Mouse (Mus musculus) hindbrain, postnatal 0 days (tissue): ENCODE measurements at regions not wholly inside any gene's neighbourhood (a gene's known extent, or its start where the extent isn't known, plus 50 kb on each side); places are given as distances from the start of the nearest gene placed in this dataset.

Experiments used
- ATAC-seq: fragments of 200-750 bp; cut with Nextera tagmentation; 2 replicates; pipeline ENCODE4 v1.8.0; 2017; ENCODE audit warnings: mild to moderate bottlenecking, moderate TSS enrichment, moderate library complexity
- DNase-seq: peaks from one replicate; pipeline ENCODE4 v3.0.0-alpha.2; 2015; ENCODE audit warnings: low spot score
- H3K27ac ChIP-seq: fragments of 300-500 bp; sonication (generic); 2 replicates; pipeline ENCODE4 v1.5.1; 2014; ENCODE audit warnings: mild to moderate bottlenecking
- H3K27me3 ChIP-seq: fragments of 300-500 bp; sonication (generic); 2 replicates; pipeline ENCODE4 v1.6.1; 2014; ENCODE audit warnings: low read length, mixed read lengths; ENCODE audit not compliant: insufficient read depth
- H3K36me3 ChIP-seq: fragments of 300-500 bp; sonication (generic); 2 replicates; pipeline ENCODE4 v1.6.1; 2014; ENCODE audit warnings: low read length, mixed read lengths; ENCODE audit not compliant: insufficient read depth
- H3K4me1 ChIP-seq: fragments of 300-500 bp; sonication (generic); 2 replicates; pipeline ENCODE4 v1.6.1; 2014; ENCODE audit warnings: antibody characterized with exemption, low read length, mixed read lengths; ENCODE audit not compliant: insufficient read depth
- H3K4me2 ChIP-seq: fragments of 300-500 bp; sonication (generic); 2 replicates; pipeline ENCODE4 v1.6.1; 2014; ENCODE audit warnings: low read depth, mild to moderate bottlenecking, low read length, moderate library complexity, mixed read lengths
- H3K4me3 ChIP-seq: fragments of 300-500 bp; sonication (generic); 2 replicates; pipeline ENCODE4 v1.5.1; 2014; ENCODE audit warnings: low read length
- H3K9ac ChIP-seq: fragments of 300-500 bp; sonication (generic); replicated peaks from 2 replicates; pipeline ENCODE4 v1.6.1; 2014; ENCODE audit warnings: mild to moderate bottlenecking, low read length, moderate library complexity, mixed read lengths
- H3K9me3 ChIP-seq: fragments of 300-500 bp; sonication (generic); 2 replicates; pipeline ENCODE4 v1.6.1; 2016; ENCODE audit warnings: low read length, mixed read lengths
- CTCF ChIP-seq: IDR thresholded peaks from 2 replicates; pipeline ENCODE4 v1.5.1; 2016; ENCODE audit warnings: antibody characterized with exemption, control low read depth, low read depth
- WGBS: fragments of 180-500 bp; shearing (Covaris S2); extraction: QIAGEN DNeasy Blood & Tissue Kit; methylation state at CpG from one replicate; pipeline ENCODE4 v1.1.7; 2014; 5-methylcytosine and 5-hydroxymethylcytosine counted together

DNA sequence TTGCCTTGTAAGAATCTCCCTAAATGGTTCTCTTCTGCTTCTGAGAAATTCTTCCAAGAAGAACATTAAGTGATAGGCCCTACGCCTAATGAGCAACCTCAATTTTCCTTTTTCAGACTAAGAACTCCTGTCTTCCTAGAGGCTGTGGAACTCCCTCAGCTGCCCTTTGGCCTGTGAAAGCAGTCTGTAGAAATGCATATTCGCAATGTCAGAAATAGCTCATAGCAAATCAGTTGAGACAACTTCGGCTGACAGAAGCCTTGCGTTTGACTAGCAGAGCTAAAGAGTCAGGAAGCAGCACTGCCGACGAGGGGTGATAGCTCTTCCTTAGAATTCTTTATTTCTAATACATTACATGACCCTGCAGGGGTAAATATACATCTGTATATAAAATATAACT lies 80.3 kb upstream of the Ednra start:
- DNase-seq (no peak), ATAC-seq (no peak)
- no peaks in the 10 kb centered on the region for H3K36me3 ChIP-seq
- no peak overlapping the region for H3K4me2 ChIP-seq
- no peak for TF ChIP-seq CTCF
- H3K4me1 ChIP-seq = no peaks in the 10 kb centered on the region
- no peaks in the 10 kb centered on the region for H3K27me3 ChIP-seq
- H3K4me3 ChIP-seq = no peak overlapping the region
- no peak overlapping the region for H3K9ac ChIP-seq
- no peaks in the 10 kb centered on the region for H3K9me3 ChIP-seq
- 87% methylated on average over 6 of the region's 6 CpGs for WGBS
- H3K27ac ChIP-seq = no peak overlapping the region

DNA sequence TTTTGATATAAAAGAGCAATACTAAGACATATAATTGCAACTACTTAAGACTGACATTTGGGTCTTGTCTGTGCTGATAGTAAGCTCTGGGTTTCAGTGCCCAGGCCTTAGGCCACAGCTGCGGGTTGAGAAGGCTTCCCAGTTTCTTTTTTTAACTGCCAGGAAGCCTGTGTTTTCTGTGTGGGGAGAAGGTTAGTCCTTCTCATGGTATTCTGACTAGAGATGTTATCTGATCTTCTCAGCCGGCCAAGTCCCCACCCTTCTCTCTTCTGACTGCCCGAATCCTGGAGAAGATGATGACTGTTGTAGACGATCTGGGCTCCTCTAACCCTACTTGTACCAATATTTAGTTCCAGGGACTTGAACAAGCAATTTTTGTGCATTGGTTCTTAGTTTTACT lies 80.7 kb upstream of the Ednra start:
- Histone ChIP-seq H3K4me1 (no peaks in the 10 kb centered on the region), H3K9me3 (no peaks in the 10 kb centered on the region), H3K36me3 (no peaks in the 10 kb centered on the region), H3K9ac (no peak overlapping the region), H3K27ac (no peak overlapping the region), H3K27me3 (no peaks in the 10 kb centered on the region), H3K4me2 (no peak overlapping the region), H3K4me3 (no peak overlapping the region)
- no peak for ATAC-seq
- no peak for DNase-seq
- no peak for TF ChIP-seq CTCF
- WGBS = 80% methylated on average over 4 of the region's 4 CpGs

DNA sequence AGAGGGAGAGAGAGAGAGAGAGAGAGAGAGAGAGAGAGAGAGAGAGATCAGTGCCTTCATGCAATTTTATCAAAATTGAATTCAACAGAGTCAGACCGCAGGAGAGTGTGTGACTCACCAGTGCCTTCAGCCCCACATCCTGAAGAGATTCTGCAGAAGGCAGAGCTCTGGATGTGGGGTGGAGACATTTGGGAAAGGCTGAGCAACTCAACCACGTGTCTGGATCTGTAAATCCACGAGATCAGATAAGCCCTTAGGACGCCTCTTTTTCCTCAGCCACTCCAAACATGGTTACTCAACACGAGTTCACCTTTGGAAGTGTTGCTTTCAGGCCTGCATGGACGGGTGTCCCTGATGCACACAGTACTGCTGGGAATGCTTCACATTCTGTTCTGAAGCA lies 81.4 kb upstream of the Ednra start:
- ATAC-seq (no peak), DNase-seq (no peak)
- no peaks in the 10 kb centered on the region for H3K36me3 ChIP-seq
- no peak for TF ChIP-seq CTCF
- H3K4me1 ChIP-seq = no peaks in the 10 kb centered on the region
- H3K9ac ChIP-seq = no peak overlapping the region
- no peak overlapping the region for H3K4me3 ChIP-seq
- H3K4me2 ChIP-seq = no peak overlapping the region
- H3K27ac ChIP-seq = no peak overlapping the region
- 87% methylated on average over 6 of the region's 6 CpGs for WGBS
- H3K9me3 ChIP-seq = no peaks in the 10 kb centered on the region
- H3K27me3 ChIP-seq = no peaks in the 10 kb centered on the region

DNA sequence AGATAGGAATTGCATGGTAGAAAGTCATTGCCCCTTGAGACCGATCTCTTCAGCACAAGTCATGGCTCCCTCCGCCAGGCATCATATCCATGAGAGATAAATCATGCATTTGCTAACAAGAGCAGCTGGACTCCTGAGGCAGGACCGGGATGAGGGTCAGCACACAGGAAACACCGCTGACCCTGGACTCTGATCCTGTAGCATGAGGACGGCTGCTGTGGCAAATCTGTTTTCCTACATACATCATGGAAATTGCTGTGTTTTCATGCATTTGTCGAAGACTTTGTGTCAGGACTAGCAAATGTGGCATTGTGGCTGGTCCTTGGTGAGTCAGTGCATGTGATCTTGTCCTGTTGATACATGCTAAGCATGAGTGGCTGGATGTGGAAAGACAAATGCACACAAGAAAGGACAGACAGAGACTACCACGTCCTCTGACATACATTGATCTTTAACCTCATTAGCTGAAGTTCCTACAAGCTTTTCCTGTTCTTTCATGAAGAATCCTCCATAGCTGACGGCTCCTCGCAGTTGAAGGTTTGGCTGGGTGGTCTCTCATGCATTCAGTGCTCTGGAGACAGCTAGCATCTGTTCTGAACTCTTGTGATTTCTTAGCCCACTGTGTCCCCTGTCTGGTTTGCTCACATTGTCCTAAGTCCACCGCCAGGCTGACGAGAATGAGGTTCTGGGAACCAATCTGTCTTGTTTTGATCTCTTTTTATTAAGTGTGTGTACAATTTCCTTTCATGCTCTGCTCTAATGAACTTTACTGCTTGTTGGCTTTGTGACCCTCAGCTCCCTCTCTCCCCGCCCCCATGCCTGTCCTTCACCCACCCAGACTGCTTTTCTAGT lies 90.8 kb upstream of the Ednra start:
- no peak overlapping the region for H3K27ac ChIP-seq
- no peaks in the 10 kb centered on the region for H3K36me3 ChIP-seq
- no peak for TF ChIP-seq CTCF
- no peaks in the 10 kb centered on the region for H3K9me3 ChIP-seq
- no peaks in the 10 kb centered on the region for H3K27me3 ChIP-seq
- no peak overlapping the region for H3K9ac ChIP-seq
- no peak overlapping the region for H3K4me2 ChIP-seq
- WGBS = 53% methylated on average over 12 of the region's 12 CpGs
- no peak overlapping the region for H3K4me3 ChIP-seq
- no peak for DNase-seq
- no peaks in the 10 kb centered on the region for H3K4me1 ChIP-seq
- 0 out of 2 replicates have a peak, but pooled peaks have one; percentile 10 for ATAC-seq

DNA sequence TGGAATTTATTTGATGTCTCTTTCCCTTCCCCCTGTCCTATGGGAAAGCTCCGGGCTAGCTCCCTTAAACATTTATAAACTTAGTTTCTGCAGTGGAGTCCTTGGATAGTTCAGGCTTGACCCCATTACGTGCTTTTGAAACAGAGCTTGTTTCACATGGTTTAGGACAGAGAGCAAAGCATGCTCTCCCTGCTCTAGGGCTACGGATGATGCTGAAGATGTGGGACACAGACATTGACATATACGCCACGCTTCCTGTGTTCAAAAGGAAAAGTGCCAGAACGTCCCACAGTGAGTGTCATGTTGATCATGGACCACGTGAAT lies 91.3 kb upstream of the Ednra start:
- ATAC-seq = 0 out of 2 replicates have a peak, but pooled peaks have one; percentile 7
- no peak for TF ChIP-seq CTCF
- no peaks in the 10 kb centered on the region for H3K9me3 ChIP-seq
- no peak overlapping the region for H3K4me2 ChIP-seq
- WGBS = 57% methylated on average over 7 of the region's 7 CpGs
- H3K4me1 ChIP-seq = no peaks in the 10 kb centered on the region
- no peaks in the 10 kb centered on the region for H3K36me3 ChIP-seq
- no peaks in the 10 kb centered on the region for H3K27me3 ChIP-seq
- DNase-seq = no peak
- H3K9ac ChIP-seq = no peak overlapping the region
- H3K4me3 ChIP-seq = no peak overlapping the region
- H3K27ac ChIP-seq = no peak overlapping the region

DNA sequence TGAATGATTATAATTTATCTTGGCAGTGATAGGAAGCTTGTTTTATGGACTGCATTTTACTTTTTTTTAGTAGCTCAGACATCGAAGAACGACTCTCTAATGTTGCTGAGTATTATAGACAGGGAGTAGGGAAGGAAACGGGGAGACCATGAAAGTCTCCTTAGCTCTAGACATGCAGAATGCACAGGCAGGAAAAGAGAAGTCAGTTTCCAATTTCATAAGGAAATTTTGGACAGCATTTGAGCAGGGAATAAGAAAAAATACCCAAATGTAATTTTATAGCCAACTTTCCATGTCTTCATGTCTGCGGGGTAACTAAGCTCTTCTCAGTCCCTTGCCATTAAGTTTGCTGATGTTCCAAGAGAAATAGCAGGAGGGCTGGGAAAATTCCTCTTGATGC lies 92.0 kb upstream of the Ednra start:
- no peak for TF ChIP-seq CTCF
- Histone ChIP-seq H3K36me3 (no peaks in the 10 kb centered on the region), H3K9me3 (no peaks in the 10 kb centered on the region), H3K9ac (no peak overlapping the region), H3K4me3 (no peak overlapping the region), H3K4me1 (no peaks in the 10 kb centered on the region), H3K27me3 (no peaks in the 10 kb centered on the region), H3K4me2 (no peak overlapping the region), H3K27ac (no peak overlapping the region)
- DNase-seq (no peak), ATAC-seq (no peak)
- WGBS = 91% methylated on average over 4 of the region's 4 CpGs

DNA sequence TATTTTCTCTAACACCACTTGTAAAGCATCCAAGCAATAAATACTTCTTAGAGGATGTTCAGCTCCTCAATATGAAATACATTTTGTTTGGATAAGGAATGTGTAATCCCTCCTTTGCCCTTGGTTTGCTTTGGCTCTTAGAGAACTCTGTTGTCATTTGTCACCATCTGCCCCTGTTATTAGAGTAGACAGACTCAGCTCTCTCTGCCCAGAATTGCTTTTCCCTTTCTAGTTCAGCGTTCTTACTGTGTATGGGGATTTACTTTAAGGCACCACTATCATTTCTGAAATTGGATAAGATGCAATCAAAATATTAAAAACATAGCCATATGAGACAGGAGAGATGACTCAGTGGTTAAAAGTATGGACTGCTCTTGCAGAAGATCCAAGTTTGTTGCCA lies 101.5 kb upstream of the Ednra start:
- no peaks in the 10 kb centered on the region for H3K36me3 ChIP-seq
- H3K27me3 ChIP-seq = no peaks in the 10 kb centered on the region
- no peak overlapping the region for H3K4me2 ChIP-seq
- H3K4me1 ChIP-seq = no peaks in the 10 kb centered on the region
- no peak overlapping the region for H3K9ac ChIP-seq
- no peak for TF ChIP-seq CTCF
- ATAC-seq (no peak), DNase-seq (no peak)
- H3K27ac ChIP-seq = no peak overlapping the region
- H3K4me3 ChIP-seq = no peak overlapping the region
- 81% methylated on average over 1 of the region's 1 CpGs for WGBS
- H3K9me3 ChIP-seq = no peaks in the 10 kb centered on the region
